Mouse (Mus musculus): Measurements from ENCODE around the gene Gm8082. TPM values are rescaled to one million over a fixed set of nuclear protein-coding genes. Genes with fewer than 3 reads are reported as not detected.
"Not testable (repeated sequence)": the region's sequence is repeated elsewhere in the genome, so short reads cannot be mapped to it uniquely, and the experiment has no call there.

The Gm8082 gene
- not detected for total RNA-seq (2021)
- long read RNA-seq, experiment 1 = 0 reads
- long read RNA-seq, experiment 2 = 0 reads

DNA sequence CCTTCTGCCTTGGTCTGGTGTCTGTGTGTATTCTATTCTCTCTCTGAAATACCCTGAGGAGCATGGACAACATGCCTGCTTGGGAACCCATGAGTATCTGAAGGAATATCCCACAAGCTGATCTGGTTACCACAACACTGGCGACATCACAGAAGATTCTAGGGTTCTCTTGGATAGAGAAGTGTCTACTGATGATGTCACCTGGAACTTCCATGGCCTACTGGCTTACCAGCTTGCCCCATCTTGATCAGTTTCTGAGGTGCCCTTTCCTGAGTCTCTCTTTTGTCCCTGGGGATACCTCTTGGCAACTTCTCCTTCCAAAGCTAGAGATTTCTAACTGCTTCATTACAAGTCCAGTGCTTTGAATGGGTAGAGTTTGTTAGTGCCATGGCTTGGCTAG lies at the start of gene Gm8082:
Gene Gm8082, minus strand, starts transcription at position 101 of the 400 bp plus-strand sequence.
- intact Hi-C loops (cut with DNase I) = not testable (repeated sequence)

GRCm38 (mm10) chr14:43015528-43015927 lies 22.1 kb upstream of the Gm8082 start, which contains the start of gene Gm10376:
TSS of gene Gm10376 (minus strand) at chr14:43015628.
- intact Hi-C loops (cut with DNase I); DNase-seq: not testable (repeated sequence)

More for the DNA sequence above, at the start of gene Gm8082:
- not testable (repeated sequence) for DNase-seq

Other genes with a start within 250 kb of the Gm8082 start
- not detected for gene Gm3015, start 224.8 kb downstream of the Gm8082 start, total RNA-seq (2021)
- not detected for gene Gm10377, start 195.6 kb downstream of the Gm8082 start, total RNA-seq (2021)
- gene Gm21977, start 140.1 kb downstream of the Gm8082 start, total RNA-seq (2021) = not detected
- not detected for gene Gm10376, start 22.0 kb upstream of the Gm8082 start, total RNA-seq (2021)
- not detected for gene Gm8094, start 83.0 kb upstream of the Gm8082 start, total RNA-seq (2021)
- not detected for gene Gm8104, start 107.0 kb upstream of the Gm8082 start, total RNA-seq (2021)
- not detected for gene Gm7233, start 186.2 kb upstream of the Gm8082 start, total RNA-seq (2021)
- gene Gm8122, start 241.7 kb upstream of the Gm8082 start, total RNA-seq (2021) = not detected